Mouse (Mus musculus): ENCODE data around the gene Ell.

Ell gene

GRCm38 (mm10) chr8:70563763-70564387, 24.6 kb downstream of the Ell start:
- in situ Hi-C loops (cut with MboI, MseI), result no loop called here

- in situ Hi-C loops (cut with MboI, MseI), result no loop called here
Observed at GRCm38 (mm10) chr8:70564696-70565235, 25.5 kb downstream of the Ell start.

GRCm38 (mm10) chr8:70565561-70565960, 26.3 kb downstream of the Ell start:
- in situ Hi-C loops (cut with MboI, MseI), result no loop called here

GRCm38 (mm10) chr8:70570360-70570759, 31.1 kb downstream of the Ell start:
- in situ Hi-C loops (cut with MboI, MseI), result no loop called here

- in situ Hi-C loops (cut with MboI, MseI), result no loop called here
Observed at GRCm38 (mm10) chr8:70570990-70571389, 31.7 kb downstream of the Ell start.

- in situ Hi-C loops (cut with MboI, MseI), result no loop called here
Observed at GRCm38 (mm10) chr8:70574302-70574701, 35.0 kb downstream of the Ell start.

- in situ Hi-C loops (cut with MboI, MseI), result no loop called here
Observed at GRCm38 (mm10) chr8:70574915-70575314, 35.7 kb downstream of the Ell start.

- in situ Hi-C loops (cut with MboI, MseI), result no loop called here
Observed at GRCm38 (mm10) chr8:70577207-70577606, 38.0 kb downstream of the Ell start.

GRCm38 (mm10) chr8:70583476-70584387, 44.5 kb downstream of the Ell start:
- in situ Hi-C loops (cut with MboI, MseI), result no loop called here

- in situ Hi-C loops (cut with MboI, MseI), result loop anchor here (5.0 kb wide), 1 partner anchor 172 kb away; no protein-coding TSS in a partner anchor
Observed at GRCm38 (mm10) chr8:70584606-70585257, 45.5 kb downstream of the Ell start.

GRCm38 (mm10) chr8:70585258-70585652, 46.0 kb downstream of the Ell start:
- in situ Hi-C loops (cut with MboI, MseI), result loop anchor here (5.0 kb wide), 1 partner anchor 173 kb away; no protein-coding TSS in a partner anchor

- in situ Hi-C loops (cut with MboI, MseI), result loop anchor here (5.0 kb wide), 1 partner anchor 176 kb away; no protein-coding TSS in a partner anchor
Observed at GRCm38 (mm10) chr8:70587955-70588354, 48.7 kb downstream of the Ell start.

GRCm38 (mm10) chr8:70591569-70591968, 52.3 kb downstream of the Ell start:
- in situ Hi-C loops (cut with MboI, MseI), result no loop called here

- in situ Hi-C loops (cut with MboI, MseI), result no loop called here
Observed at GRCm38 (mm10) chr8:70593173-70593572, 53.9 kb downstream of the Ell start.

GRCm38 (mm10) chr8:70593961-70594609, 54.8 kb downstream of the Ell start, which contains the start of gene Isyna1:
Gene Isyna1 (plus strand): TSS chr8:70594373.
- in situ Hi-C loops (cut with MboI, MseI), result no loop called here

GRCm38 (mm10) chr8:70594621-70595564, 55.6 kb downstream of the Ell start:
- in situ Hi-C loops (cut with MboI, MseI), result no loop called here

- in situ Hi-C loops (cut with MboI, MseI), result no loop called here
Observed at GRCm38 (mm10) chr8:70595811-70596210, 56.6 kb downstream of the Ell start.

GRCm38 (mm10) chr8:70596216-70596615, 57.0 kb downstream of the Ell start:
- in situ Hi-C loops (cut with MboI, MseI), result no loop called here

GRCm38 (mm10) chr8:70596775-70597416, 57.6 kb downstream of the Ell start:
- in situ Hi-C loops (cut with MboI, MseI), result no loop called here
